Mouse (Mus musculus) megakaryocyte, embryonic 14.5 days (primary cell): ENCODE results near the gene Rab30.

Experiments
- FLI1 ChIP-seq: IDR thresholded peaks from 2 replicates; pipeline ENCODE4 v1.6.1; 2012; ENCODE audit warnings: low read length, inconsistent platforms, mixed read lengths
- GATA1 ChIP-seq: IDR thresholded peaks from 3 replicates; pipeline ENCODE4 v1.6.1; 2012; ENCODE audit warnings: mixed read lengths, low read length, inconsistent platforms, borderline replicate concordance

GRCm38 (mm10) chr7:92804919-92805668 lies 63.7 kb downstream of the Rab30 start:
- TF ChIP-seq FLI1 (no peak), GATA1 (no peak)
